Mouse (Mus musculus): ENCODE results near the gene Bahcc1. TPM values are rescaled to one million over a fixed set of nuclear protein-coding genes. Genes with fewer than 3 reads are reported as not detected.

Gene Bahcc1
- polyA plus RNA-seq, 1 experiment from 2014 or later: 0.84 TPM

GRCm38 (mm10) chr11:120290266-120290665, 57.5 kb downstream of the Bahcc1 start:
- ATAC-seq (ENCODE audit: low read depth): no peak
- H3K9me3 ChIP-seq (replicated peaks; ENCODE audit: control insufficient read depth, low read length): no peaks in the 10 kb centered on the region
- H3K36me3 ChIP-seq (ENCODE audit: control insufficient read depth, insufficient read depth): peaks cover 3% of the 10 kb centered on the region
- no peak overlapping the region for H3K9ac ChIP-seq (ENCODE audit: low read depth, low read length)
- peaks cover 2% of the 10 kb centered on the region; the same call in 1 of the 2 replicates for H3K4me1 ChIP-seq (ENCODE audit: control insufficient read depth, low read depth, low read length)
- no peak overlapping the region for H3K27ac ChIP-seq (ENCODE audit: low read length)
- no peak overlapping the region for H3K4me3 ChIP-seq (ENCODE audit: low read depth, low read length)
- no peaks in the 10 kb centered on the region for H3K27me3 ChIP-seq (ENCODE audit: control insufficient read depth, insufficient read depth, low read depth, low read length)
- 83% methylated on average over 14 of the region's 14 CpGs for WGBS (ENCODE audit: insufficient replicate concordance)
- no peak overlapping the region for H3K4me2 ChIP-seq (ENCODE audit: low read depth, low read length)

GRCm38 (mm10) chr11:120293714-120294113, 61.0 kb downstream of the Bahcc1 start:
- Histone ChIP-seq H3K27ac (ENCODE audit: low read length) (no peak overlapping the region), H3K4me3 (ENCODE audit: low read depth, low read length) (no peak overlapping the region), H3K27me3 (ENCODE audit: control insufficient read depth, insufficient read depth, low read depth, low read length) (no peaks in the 10 kb centered on the region), H3K9ac (ENCODE audit: low read depth, low read length) (no peak overlapping the region), H3K4me1 (ENCODE audit: control insufficient read depth, low read depth, low read length) (peaks cover 2% of the 10 kb centered on the region; the same call in 1 of the 2 replicates), H3K4me2 (ENCODE audit: low read depth, low read length) (no peak overlapping the region), H3K36me3 (ENCODE audit: control insufficient read depth, insufficient read depth) (no peaks in the 10 kb centered on the region), H3K9me3 (replicated peaks; ENCODE audit: control insufficient read depth, low read length) (no peaks in the 10 kb centered on the region)
- 88% methylated on average over 1 of the region's 1 CpGs for WGBS (ENCODE audit: insufficient replicate concordance)
- ATAC-seq (ENCODE audit: low read depth): no peak

GRCm38 (mm10) chr11:120296305-120297144, 63.8 kb downstream of the Bahcc1 start:
- no peaks in the 10 kb centered on the region for H3K27me3 ChIP-seq (ENCODE audit: control insufficient read depth, insufficient read depth, low read depth, low read length)
- H3K36me3 ChIP-seq (ENCODE audit: control insufficient read depth, insufficient read depth): no peaks in the 10 kb centered on the region
- H3K9me3 ChIP-seq (replicated peaks; ENCODE audit: control insufficient read depth, low read length): no peaks in the 10 kb centered on the region
- H3K27ac ChIP-seq (ENCODE audit: low read length): no peak overlapping the region
- H3K4me1 ChIP-seq (ENCODE audit: control insufficient read depth, low read depth, low read length): peaks cover 24% of the 10 kb centered on the region
- H3K4me2 ChIP-seq (ENCODE audit: low read depth, low read length): no peak overlapping the region
- no peak overlapping the region for H3K4me3 ChIP-seq (ENCODE audit: low read depth, low read length)
- H3K9ac ChIP-seq (ENCODE audit: low read depth, low read length): no peak overlapping the region
- ATAC-seq (ENCODE audit: low read depth): no peak
- WGBS (ENCODE audit: insufficient replicate concordance): 64% methylated on average over 13 of the region's 13 CpGs

- H3K9me3 ChIP-seq (replicated peaks; ENCODE audit: control insufficient read depth, low read length): no peaks in the 10 kb centered on the region
- H3K4me2 ChIP-seq (ENCODE audit: low read depth, low read length): no peak overlapping the region
- 76% methylated on average over 7 of the region's 7 CpGs for WGBS (ENCODE audit: insufficient replicate concordance)
- H3K9ac ChIP-seq (ENCODE audit: low read depth, low read length): no peak overlapping the region
- ATAC-seq (ENCODE audit: low read depth): no peak
- no peak overlapping the region for H3K27ac ChIP-seq (ENCODE audit: low read length)
- no peak overlapping the region for H3K4me3 ChIP-seq (ENCODE audit: low read depth, low read length)
- peaks cover 35% of the 10 kb centered on the region for H3K4me1 ChIP-seq (ENCODE audit: control insufficient read depth, low read depth, low read length)
- H3K36me3 ChIP-seq (ENCODE audit: control insufficient read depth, insufficient read depth): no peaks in the 10 kb centered on the region
- H3K27me3 ChIP-seq (ENCODE audit: control insufficient read depth, insufficient read depth, low read depth, low read length): no peaks in the 10 kb centered on the region
Observed at GRCm38 (mm10) chr11:120297767-120298166, 65.0 kb downstream of the Bahcc1 start.

- no peak overlapping the region for H3K4me3 ChIP-seq (ENCODE audit: low read depth, low read length)
Observed at GRCm38 (mm10) chr11:120298441-120299141, 65.8 kb downstream of the Bahcc1 start.

GRCm38 (mm10) chr11:120299484-120299883, 66.7 kb downstream of the Bahcc1 start:
- Histone ChIP-seq H3K36me3 (ENCODE audit: control insufficient read depth, insufficient read depth) (no peaks in the 10 kb centered on the region), H3K9ac (ENCODE audit: low read depth, low read length) (peak overlapping the region; percentile 25; the same call in 1 of the 2 replicates), H3K4me2 (ENCODE audit: low read depth, low read length) (no peak overlapping the region), H3K4me1 (ENCODE audit: control insufficient read depth, low read depth, low read length) (peaks cover 50% of the 10 kb centered on the region), H3K27ac (ENCODE audit: low read length) (no peak overlapping the region; the same call in 1 of the 2 replicates), H3K27me3 (ENCODE audit: control insufficient read depth, insufficient read depth, low read depth, low read length) (no peaks in the 10 kb centered on the region), H3K9me3 (replicated peaks; ENCODE audit: control insufficient read depth, low read length) (no peaks in the 10 kb centered on the region), H3K4me3 (ENCODE audit: low read depth, low read length) (no peak overlapping the region)
- ATAC-seq (ENCODE audit: low read depth): no peak
- WGBS (ENCODE audit: insufficient replicate concordance): 16% methylated on average over 5 of the region's 5 CpGs

More at GRCm38 (mm10) chr11:120298441-120299141, 65.8 kb downstream of the Bahcc1 start:
- peaks cover 43% of the 10 kb centered on the region for H3K4me1 ChIP-seq (ENCODE audit: control insufficient read depth, low read depth, low read length)
- H3K36me3 ChIP-seq (ENCODE audit: control insufficient read depth, insufficient read depth): no peaks in the 10 kb centered on the region
- H3K9me3 ChIP-seq (replicated peaks; ENCODE audit: control insufficient read depth, low read length): no peaks in the 10 kb centered on the region
- WGBS (ENCODE audit: insufficient replicate concordance): 75% methylated on average over 4 of the region's 4 CpGs
- no peak overlapping the region for H3K4me2 ChIP-seq (ENCODE audit: low read depth, low read length)
- H3K9ac ChIP-seq (ENCODE audit: low read depth, low read length): no peak overlapping the region
- H3K27ac ChIP-seq (ENCODE audit: low read length): no peak overlapping the region
- ATAC-seq (ENCODE audit: low read depth): no peak
- H3K27me3 ChIP-seq (ENCODE audit: control insufficient read depth, insufficient read depth, low read depth, low read length): no peaks in the 10 kb centered on the region

- peak overlapping the region; percentile 82 for H3K27ac ChIP-seq (ENCODE audit: low read length)
- no peaks in the 10 kb centered on the region for H3K9me3 ChIP-seq (replicated peaks; ENCODE audit: control insufficient read depth, low read length)
- ATAC-seq (ENCODE audit: low read depth): no peak
- WGBS (ENCODE audit: insufficient replicate concordance): 72% methylated on average over 9 of the region's 9 CpGs
- no peaks in the 10 kb centered on the region for H3K36me3 ChIP-seq (ENCODE audit: control insufficient read depth, insufficient read depth)
- peak overlapping the region; percentile 85 for H3K4me2 ChIP-seq (ENCODE audit: low read depth, low read length)
- H3K4me3 ChIP-seq (ENCODE audit: low read depth, low read length): peak overlapping the region; percentile 66
- peaks cover 74% of the 10 kb centered on the region for H3K4me1 ChIP-seq (ENCODE audit: control insufficient read depth, low read depth, low read length)
- peak overlapping the region; percentile 21 for H3K9ac ChIP-seq (ENCODE audit: low read depth, low read length)
- H3K27me3 ChIP-seq (ENCODE audit: control insufficient read depth, insufficient read depth, low read depth, low read length): peaks cover 5% of the 10 kb centered on the region
Observed at GRCm38 (mm10) chr11:120303119-120303518, 70.4 kb downstream of the Bahcc1 start.

GRCm38 (mm10) chr11:120303559-120304349, 71.0 kb downstream of the Bahcc1 start:
- 31% methylated on average over 21 of the region's 21 CpGs for WGBS (ENCODE audit: insufficient replicate concordance)

More at GRCm38 (mm10) chr11:120303559-120304349, 71.0 kb downstream of the Bahcc1 start:
- Histone ChIP-seq H3K27ac (ENCODE audit: low read length) (peak overlapping the region; percentile 85), H3K4me2 (ENCODE audit: low read depth, low read length) (peak overlapping the region; percentile 85), H3K36me3 (ENCODE audit: control insufficient read depth, insufficient read depth) (no peaks in the 10 kb centered on the region), H3K4me3 (ENCODE audit: low read depth, low read length) (peak overlapping the region; percentile 66), H3K4me1 (ENCODE audit: control insufficient read depth, low read depth, low read length) (peaks cover 74% of the 10 kb centered on the region), H3K9ac (ENCODE audit: low read depth, low read length) (peak overlapping the region; percentile 77), H3K27me3 (ENCODE audit: control insufficient read depth, insufficient read depth, low read depth, low read length) (peaks cover 8% of the 10 kb centered on the region), H3K9me3 (replicated peaks; ENCODE audit: control insufficient read depth, low read length) (no peaks in the 10 kb centered on the region)
- ATAC-seq (ENCODE audit: low read depth): peak; percentile 74
